Mouse (Mus musculus): ENCODE results near the gene Sec22b. TPM values are rescaled to one million over a fixed set of nuclear protein-coding genes. Genes with fewer than 3 reads are reported as not detected.

The Sec22b gene
- polyA plus RNA-seq, 1 experiment, result 4.3 TPM

DNA sequence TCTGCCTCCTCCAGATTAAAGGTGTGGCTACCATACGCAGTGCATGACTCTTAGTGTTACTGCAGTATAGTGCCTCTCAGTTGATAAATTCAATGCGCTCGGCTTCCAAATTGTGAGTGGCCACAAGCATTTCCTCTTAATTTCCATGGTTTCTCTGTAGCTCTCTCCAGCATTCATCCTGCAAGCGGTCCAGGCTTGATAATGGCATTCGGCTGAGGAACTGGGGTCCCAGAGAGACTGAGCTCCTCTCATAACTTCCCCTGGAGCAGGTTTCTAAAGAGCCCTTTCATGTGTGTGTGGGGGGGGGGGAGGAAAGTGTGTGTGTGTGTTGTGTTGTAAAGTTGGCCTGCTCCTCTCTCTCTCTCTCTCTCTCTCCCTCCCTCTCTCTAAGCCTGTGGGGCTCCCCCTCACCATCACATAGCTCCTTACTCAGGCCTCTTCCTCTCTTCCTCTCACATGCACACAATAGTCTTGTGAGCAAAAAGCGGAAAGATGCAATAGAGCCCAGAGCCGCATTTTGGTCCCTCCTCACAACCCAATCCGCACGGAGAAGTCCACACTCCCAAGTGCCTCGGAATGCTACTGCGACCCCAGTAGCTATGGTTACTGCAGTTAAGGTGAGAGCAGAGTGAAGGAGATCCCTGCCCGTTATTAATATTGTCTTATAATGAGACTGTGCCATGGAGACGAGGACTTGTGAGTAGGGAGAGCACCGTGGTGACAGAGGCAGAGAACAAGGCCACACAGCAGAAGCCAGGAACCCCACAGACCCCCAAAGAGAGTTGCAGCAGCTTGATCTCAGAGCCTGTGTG is 60.0 kb downstream of the Sec22b start:
- no peak for TF ChIP-seq GATA1 (IDR thresholded peaks at IDR 0.05; ENCODE audit: low read length)
- H3K9me3 ChIP-seq (ENCODE audit: control insufficient read depth, low read length), result no peaks in the 10 kb centered on the region
- no peaks in the 10 kb centered on the region for H3K27me3 ChIP-seq (ENCODE audit: control insufficient read depth)
- no peaks in the 10 kb centered on the region for H3K36me3 ChIP-seq (ENCODE audit: control insufficient read depth)
- no peak overlapping the region for H3K4me3 ChIP-seq (replicated peaks)
- no peaks in the 10 kb centered on the region; the same call in 1 of the 2 replicates for H3K4me1 ChIP-seq (ENCODE audit: control insufficient read depth)

GRCm38 (mm10) chr3:97961962-97962361 is 61.0 kb downstream of the Sec22b start:
- no peak for TF ChIP-seq TAL1 (IDR thresholded peaks at IDR 0.05; ENCODE audit: low read length)
- no peak for TF ChIP-seq GATA1 (IDR thresholded peaks at IDR 0.05; ENCODE audit: low read length)
- no peaks in the 10 kb centered on the region for H3K9me3 ChIP-seq (ENCODE audit: control insufficient read depth, low read length)

DNA sequence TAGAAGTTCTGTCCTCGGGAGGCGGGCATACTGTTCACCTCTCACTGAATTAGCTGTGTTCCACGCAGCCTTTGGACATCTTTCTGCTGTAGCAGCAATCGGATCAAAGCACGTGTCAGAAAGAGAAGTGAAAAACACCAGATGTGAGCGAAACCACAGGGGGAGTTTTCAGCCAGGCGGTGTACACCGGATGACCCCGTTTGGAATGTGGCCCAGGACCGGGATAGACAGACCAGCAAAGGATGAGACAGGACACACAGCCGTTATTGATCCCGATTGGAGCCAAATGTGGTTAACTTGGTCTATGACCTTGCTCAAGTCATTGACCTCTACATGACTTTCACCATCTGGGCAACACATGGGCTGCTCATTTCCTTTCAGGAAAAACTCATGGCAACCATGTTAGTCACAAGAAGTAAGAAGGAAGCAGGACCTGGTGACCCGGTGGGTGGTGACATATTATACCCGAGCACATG is 63.9 kb downstream of the Sec22b start:
- H3K4me3 ChIP-seq (replicated peaks), result no peak overlapping the region
- no peaks in the 10 kb centered on the region for H3K9me3 ChIP-seq (ENCODE audit: control insufficient read depth, low read length)
- TF ChIP-seq GATA1 (IDR thresholded peaks at IDR 0.05; ENCODE audit: low read length), result no peak
- no peak for TF ChIP-seq TAL1 (IDR thresholded peaks at IDR 0.05; ENCODE audit: low read length)
- no peaks in the 10 kb centered on the region for H3K27me3 ChIP-seq (ENCODE audit: control insufficient read depth)
- H3K36me3 ChIP-seq (ENCODE audit: control insufficient read depth), result no peaks in the 10 kb centered on the region
- peaks cover 19% of the 10 kb centered on the region for H3K4me1 ChIP-seq (ENCODE audit: control insufficient read depth)

More at GRCm38 (mm10) chr3:97961962-97962361, 61.0 kb downstream of the Sec22b start:
- Histone ChIP-seq H3K4me1 (ENCODE audit: control insufficient read depth) (no peaks in the 10 kb centered on the region; the same call in 1 of the 2 replicates), H3K36me3 (ENCODE audit: control insufficient read depth) (no peaks in the 10 kb centered on the region), H3K4me3 (replicated peaks) (no peak overlapping the region), H3K27me3 (ENCODE audit: control insufficient read depth) (no peaks in the 10 kb centered on the region)

DNA sequence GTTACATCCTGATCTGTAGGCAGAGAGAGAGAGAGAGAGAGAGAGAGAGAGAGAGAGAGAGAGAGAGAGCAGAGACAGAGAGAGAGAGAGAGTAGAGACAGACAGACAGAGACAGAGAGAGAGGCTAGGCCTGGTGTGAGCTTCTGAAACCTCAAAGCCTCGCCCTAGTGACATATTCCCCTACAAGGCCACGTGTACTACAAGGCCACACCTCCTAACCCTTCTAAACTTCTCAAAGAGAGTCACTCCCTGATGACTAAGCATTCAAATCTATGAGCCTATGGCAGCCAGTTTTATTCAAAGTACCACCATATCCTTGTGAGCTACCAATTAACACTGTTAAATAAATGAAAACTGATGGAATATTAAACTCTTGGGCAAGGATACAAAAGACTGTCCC is 66.6 kb downstream of the Sec22b start:
- Histone ChIP-seq H3K9me3 (ENCODE audit: control insufficient read depth, low read length) (no peaks in the 10 kb centered on the region), H3K36me3 (ENCODE audit: control insufficient read depth) (no peaks in the 10 kb centered on the region), H3K4me3 (replicated peaks) (no peak overlapping the region), H3K4me1 (ENCODE audit: control insufficient read depth) (peaks cover 27% of the 10 kb centered on the region), H3K27me3 (ENCODE audit: control insufficient read depth) (peaks cover 5% of the 10 kb centered on the region; the same call in 1 of the 2 replicates)
- TF ChIP-seq TAL1 (IDR thresholded peaks at IDR 0.05; ENCODE audit: low read length) (no peak), GATA1 (IDR thresholded peaks at IDR 0.05; ENCODE audit: low read length) (no peak)

GRCm38 (mm10) chr3:97968191-97968590 is 67.2 kb downstream of the Sec22b start:
- H3K27me3 ChIP-seq (ENCODE audit: control insufficient read depth), result peaks cover 5% of the 10 kb centered on the region; the same call in 1 of the 2 replicates
- no peaks in the 10 kb centered on the region for H3K9me3 ChIP-seq (ENCODE audit: control insufficient read depth, low read length)
- TF ChIP-seq TAL1 (IDR thresholded peaks at IDR 0.05; ENCODE audit: low read length) (no peak), GATA1 (IDR thresholded peaks at IDR 0.05; ENCODE audit: low read length) (no peak)
- no peaks in the 10 kb centered on the region for H3K36me3 ChIP-seq (ENCODE audit: control insufficient read depth)
- H3K4me1 ChIP-seq (ENCODE audit: control insufficient read depth), result peaks cover 27% of the 10 kb centered on the region
- no peak overlapping the region for H3K4me3 ChIP-seq (replicated peaks)

GRCm38 (mm10) chr3:97969019-97969418 is 68.0 kb downstream of the Sec22b start:
- Histone ChIP-seq H3K9me3 (ENCODE audit: control insufficient read depth, low read length) (no peaks in the 10 kb centered on the region), H3K36me3 (ENCODE audit: control insufficient read depth) (no peaks in the 10 kb centered on the region), H3K4me3 (replicated peaks) (no peak overlapping the region), H3K4me1 (ENCODE audit: control insufficient read depth) (peaks cover 27% of the 10 kb centered on the region), H3K27me3 (ENCODE audit: control insufficient read depth) (peaks cover 5% of the 10 kb centered on the region; the same call in 1 of the 2 replicates)
- TF ChIP-seq GATA1 (IDR thresholded peaks at IDR 0.05; ENCODE audit: low read length) (no peak), TAL1 (IDR thresholded peaks at IDR 0.05; ENCODE audit: low read length) (no peak)

- H3K4me3 ChIP-seq (replicated peaks), result no peak overlapping the region
- H3K4me1 ChIP-seq (ENCODE audit: control insufficient read depth), result peaks cover 27% of the 10 kb centered on the region
- no peak for TF ChIP-seq TAL1 (IDR thresholded peaks at IDR 0.05; ENCODE audit: low read length)
- TF ChIP-seq GATA1 (IDR thresholded peaks at IDR 0.05; ENCODE audit: low read length), result no peak
- no peaks in the 10 kb centered on the region for H3K36me3 ChIP-seq (ENCODE audit: control insufficient read depth)
- peaks cover 5% of the 10 kb centered on the region; the same call in 1 of the 2 replicates for H3K27me3 ChIP-seq (ENCODE audit: control insufficient read depth)
- H3K9me3 ChIP-seq (ENCODE audit: control insufficient read depth, low read length), result no peaks in the 10 kb centered on the region
Measured at GRCm38 (mm10) chr3:97971117-97971516, 70.1 kb downstream of the Sec22b start.

DNA sequence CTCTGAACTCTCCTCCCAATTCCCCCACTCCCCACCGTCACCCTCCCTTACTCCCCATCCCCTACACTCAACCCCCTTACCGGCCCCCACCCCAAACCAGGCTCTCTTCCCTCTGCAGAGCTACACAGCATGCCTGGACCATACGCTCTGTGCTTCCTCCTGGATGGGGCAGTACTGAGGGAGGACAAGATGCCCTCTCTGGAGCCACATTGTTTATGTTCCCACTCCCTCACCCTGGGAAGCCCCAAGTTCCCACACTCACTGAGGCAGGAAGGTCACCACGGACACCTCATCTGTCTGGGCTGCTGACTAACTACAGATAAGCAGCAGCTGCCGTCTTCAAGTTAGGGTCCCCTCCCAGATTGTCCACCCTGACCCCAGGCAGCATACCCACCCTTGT is 71.2 kb downstream of the Sec22b start:
- Histone ChIP-seq H3K9me3 (ENCODE audit: control insufficient read depth, low read length) (no peaks in the 10 kb centered on the region), H3K4me3 (replicated peaks) (no peak overlapping the region), H3K27me3 (ENCODE audit: control insufficient read depth) (peaks cover 5% of the 10 kb centered on the region; the same call in 1 of the 2 replicates), H3K4me1 (ENCODE audit: control insufficient read depth) (peaks cover 27% of the 10 kb centered on the region), H3K36me3 (ENCODE audit: control insufficient read depth) (no peaks in the 10 kb centered on the region)
- TF ChIP-seq GATA1 (IDR thresholded peaks at IDR 0.05; ENCODE audit: low read length), result no peak
- TF ChIP-seq TAL1 (IDR thresholded peaks at IDR 0.05; ENCODE audit: low read length), result no peak

DNA sequence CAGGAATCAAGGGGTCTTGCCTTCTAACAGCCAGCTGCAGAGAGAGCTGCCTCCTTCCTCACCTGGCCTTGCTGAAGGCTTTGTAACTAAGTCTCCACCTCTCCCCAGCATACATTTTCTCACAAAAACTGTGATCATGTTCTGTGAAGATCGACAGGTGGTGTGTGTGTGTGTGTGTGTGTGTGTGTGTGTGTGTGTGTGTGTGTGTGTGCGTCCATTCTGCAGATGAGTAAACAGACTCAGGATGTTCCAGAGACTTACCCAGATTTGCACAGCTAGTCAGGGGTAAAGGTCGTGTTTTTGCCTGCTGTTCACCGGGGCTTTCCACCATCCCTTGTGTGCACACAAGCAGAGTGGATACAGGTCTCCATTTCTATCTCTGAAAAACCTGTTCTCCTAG is 71.7 kb downstream of the Sec22b start:
- Histone ChIP-seq H3K9me3 (ENCODE audit: control insufficient read depth, low read length) (no peaks in the 10 kb centered on the region), H3K36me3 (ENCODE audit: control insufficient read depth) (no peaks in the 10 kb centered on the region), H3K4me1 (ENCODE audit: control insufficient read depth) (peaks cover 24% of the 10 kb centered on the region), H3K4me3 (replicated peaks) (no peak overlapping the region), H3K27me3 (ENCODE audit: control insufficient read depth) (peaks cover 5% of the 10 kb centered on the region; the same call in 1 of the 2 replicates)
- TF ChIP-seq TAL1 (IDR thresholded peaks at IDR 0.05; ENCODE audit: low read length), result no peak

Other genes with a start within 250 kb of the Sec22b start
- gene Prkab2, start 243.0 kb upstream of the Sec22b start, polyA plus RNA-seq (2012), result 0.01 TPM in 1 of 2 replicates, not detected in the other
- gene Gm17651, start 226.5 kb upstream of the Sec22b start, polyA plus RNA-seq (2012), result not detected in 2 replicates
- 0.01 TPM in 1 of 2 replicates, not detected in the other for gene Pde4dip, start 12.5 kb upstream of the Sec22b start, polyA plus RNA-seq (2012)
- 0.05 and 0.08 TPM in 2 replicates for gene Notch2, start 112.3 kb downstream of the Sec22b start, polyA plus RNA-seq (2012)